Mouse (Mus musculus) forebrain, embryonic 14.5 days (tissue): ENCODE data around the gene Traf3ip1. TPM values are rescaled to one million over a fixed set of nuclear protein-coding genes. Genes with fewer than 3 reads are reported as not detected.
A peak's percentile ranks its signal among the peaks of the same experiment; 100 is the strongest.

Source experiments
- ATAC-seq: fragments of 200-750 bp; cut with Nextera tagmentation; 2 replicates; pipeline ENCODE4 v1.8.0; 2017; ENCODE audit warnings: mild to moderate bottlenecking, moderate library complexity
- DNase-seq: peaks from one replicate; pipeline ENCODE4 v3.0.0-alpha.2; 2015; ENCODE audit warnings: low spot score
- H3K27ac ChIP-seq: fragments of 300-500 bp; sonication (generic); 2 replicates; pipeline ENCODE4 v1.5.1; 2014; ENCODE audit warnings: low read depth, mild to moderate bottlenecking, control low read depth, low read length, moderate library complexity
- H3K27me3 ChIP-seq: fragments of 300-500 bp; sonication (generic); replicated peaks from 2 replicates; pipeline ENCODE4 v1.6.1; 2014; ENCODE audit warnings: low read length, control low read depth, mixed read lengths; ENCODE audit not compliant: control insufficient read depth, insufficient read depth
- H3K36me3 ChIP-seq: fragments of 300-500 bp; sonication (generic); 2 replicates; pipeline ENCODE4 v1.6.1; 2014; ENCODE audit warnings: low read length, control low read depth; ENCODE audit not compliant: control insufficient read depth, insufficient read depth
- H3K4me1 ChIP-seq: fragments of 300-500 bp; sonication (generic); 2 replicates; pipeline ENCODE4 v1.6.1; 2014; ENCODE audit warnings: antibody characterized with exemption, low read length, control low read depth; ENCODE audit not compliant: control insufficient read depth, insufficient read depth
- H3K4me2 ChIP-seq: fragments of 300-500 bp; sonication (generic); 2 replicates; pipeline ENCODE4 v1.6.1; 2014; ENCODE audit warnings: mild to moderate bottlenecking, control low read depth, low read length
- H3K4me3 ChIP-seq: fragments of 300-500 bp; sonication (generic); 2 replicates; pipeline ENCODE4 v1.5.1; 2014; ENCODE audit warnings: low read depth, low read length, control low read depth
- H3K9ac ChIP-seq: fragments of 300-500 bp; sonication (generic); 2 replicates; pipeline ENCODE4 v1.6.1; 2014; ENCODE audit warnings: mild to moderate bottlenecking, low read length, control low read depth, moderate library complexity
- H3K9me3 ChIP-seq: fragments of 300-500 bp; sonication (generic); replicated peaks from 2 replicates; pipeline ENCODE4 v1.6.1; 2016; ENCODE audit warnings: low read length, control low read depth, mixed read lengths; ENCODE audit not compliant: control insufficient read depth
- WGBS: fragments of 180-500 bp; shearing (Covaris S2); extraction: QIAGEN DNeasy Blood & Tissue Kit; methylation state at CpG from one replicate; pipeline ENCODE4 v1.1.7; 2014; 5-methylcytosine and 5-hydroxymethylcytosine counted together
- polyA plus RNA-seq: library from polyadenylated mRNA; unstranded; fragments of >200 nt; fragmentation: Nextera tagmentation; extraction: Ambion mirVana; gene quantifications from 2 replicates; pipeline ENCODE4 v1.2.1, GENCODE M21; 2014

The Traf3ip1 gene
- polyA plus RNA-seq, 1 experiment from 2014 or later: 6.5 TPM

GRCm38 (mm10) chr1:91543974-91544373, 49.5 kb downstream of the Traf3ip1 start:
- 86% methylated on average over 4 of the region's 4 CpGs for WGBS
- H3K9me3 ChIP-seq: no peaks in the 10 kb centered on the region
- ATAC-seq: no peak

GRCm38 (mm10) chr1:91545226-91545625, 50.8 kb downstream of the Traf3ip1 start:
- no peak for DNase-seq

More at GRCm38 (mm10) chr1:91543974-91544373, 49.5 kb downstream of the Traf3ip1 start:
- Histone ChIP-seq H3K9ac (no peak overlapping the region), H3K27me3 (peaks cover 8% of the 10 kb centered on the region; the same call in 1 of the 2 replicates), H3K4me2 (no peak overlapping the region), H3K36me3 (peaks cover 31% of the 10 kb centered on the region), H3K4me3 (no peak overlapping the region), H3K27ac (no peak overlapping the region), H3K4me1 (peaks cover 9% of the 10 kb centered on the region)
- DNase-seq: no peak

GRCm38 (mm10) chr1:91547567-91547966, 53.1 kb downstream of the Traf3ip1 start:
- no peaks in the 10 kb centered on the region for H3K27me3 ChIP-seq
- 33% methylated on average over 5 of the region's 5 CpGs for WGBS
- no peaks in the 10 kb centered on the region for H3K4me1 ChIP-seq
- H3K9me3 ChIP-seq: no peaks in the 10 kb centered on the region
- DNase-seq: peak; percentile 45
- peaks cover 41% of the 10 kb centered on the region for H3K36me3 ChIP-seq
- H3K9ac ChIP-seq: no peak overlapping the region
- H3K27ac ChIP-seq: no peak overlapping the region
- ATAC-seq: no peak
- H3K4me3 ChIP-seq: no peak overlapping the region
- H3K4me2 ChIP-seq: no peak overlapping the region

More at GRCm38 (mm10) chr1:91545226-91545625, 50.8 kb downstream of the Traf3ip1 start:
- H3K27me3 ChIP-seq: no peaks in the 10 kb centered on the region
- no peaks in the 10 kb centered on the region for H3K9me3 ChIP-seq
- WGBS: 86% methylated on average over 1 of the region's 1 CpGs
- H3K9ac ChIP-seq: no peak overlapping the region
- H3K27ac ChIP-seq: no peak overlapping the region
- no peak overlapping the region for H3K4me2 ChIP-seq
- peaks cover 32% of the 10 kb centered on the region for H3K36me3 ChIP-seq
- H3K4me3 ChIP-seq: no peak overlapping the region
- no peak for ATAC-seq
- peaks cover 9% of the 10 kb centered on the region for H3K4me1 ChIP-seq

- DNase-seq (no peak), ATAC-seq (no peak)
- Histone ChIP-seq H3K9me3 (no peaks in the 10 kb centered on the region), H3K4me3 (no peak overlapping the region), H3K36me3 (peaks cover 50% of the 10 kb centered on the region), H3K4me2 (no peak overlapping the region), H3K4me1 (no peaks in the 10 kb centered on the region), H3K27me3 (no peaks in the 10 kb centered on the region), H3K27ac (no peak overlapping the region), H3K9ac (no peak overlapping the region)
- WGBS: 88% methylated on average over 2 of the region's 2 CpGs
Observed at GRCm38 (mm10) chr1:91549073-91549472, 54.6 kb downstream of the Traf3ip1 start.

- DNase-seq (no peak), ATAC-seq (no peak)
- Histone ChIP-seq H3K36me3 (peaks cover 61% of the 10 kb centered on the region), H3K4me1 (no peaks in the 10 kb centered on the region), H3K4me3 (no peak overlapping the region), H3K4me2 (no peak overlapping the region), H3K9ac (no peak overlapping the region), H3K27me3 (no peaks in the 10 kb centered on the region), H3K9me3 (no peaks in the 10 kb centered on the region), H3K27ac (no peak overlapping the region)
- 75% methylated on average over 2 of the region's 2 CpGs for WGBS
Observed at GRCm38 (mm10) chr1:91557099-91557498, 62.7 kb downstream of the Traf3ip1 start.

GRCm38 (mm10) chr1:91561226-91561625, 66.8 kb downstream of the Traf3ip1 start:
- Histone ChIP-seq H3K27ac (no peak overlapping the region), H3K9me3 (no peaks in the 10 kb centered on the region), H3K27me3 (no peaks in the 10 kb centered on the region), H3K9ac (no peak overlapping the region), H3K4me1 (no peaks in the 10 kb centered on the region), H3K36me3 (peaks cover 27% of the 10 kb centered on the region), H3K4me3 (no peak overlapping the region), H3K4me2 (no peak overlapping the region)
- ATAC-seq: no peak
- 80% methylated on average over 6 of the region's 6 CpGs for WGBS
- peak; percentile 22 for DNase-seq

GRCm38 (mm10) chr1:91562977-91563590, 68.6 kb downstream of the Traf3ip1 start:
- no peak for ATAC-seq
- Histone ChIP-seq H3K4me1 (no peaks in the 10 kb centered on the region), H3K4me2 (no peak overlapping the region), H3K9me3 (no peaks in the 10 kb centered on the region), H3K36me3 (peaks cover 12% of the 10 kb centered on the region; the same call in 1 of the 2 replicates), H3K9ac (no peak overlapping the region), H3K27ac (no peak overlapping the region), H3K4me3 (no peak overlapping the region), H3K27me3 (no peaks in the 10 kb centered on the region)
- no peak for DNase-seq
- 84% methylated on average over 4 of the region's 4 CpGs for WGBS

- H3K9me3 ChIP-seq: no peaks in the 10 kb centered on the region
- no peak overlapping the region for H3K4me2 ChIP-seq
- no peak overlapping the region for H3K27ac ChIP-seq
- no peak for ATAC-seq
- no peak overlapping the region for H3K4me3 ChIP-seq
- no peak for DNase-seq
- H3K36me3 ChIP-seq: peaks cover 6% of the 10 kb centered on the region; the same call in 1 of the 2 replicates
- no peaks in the 10 kb centered on the region for H3K27me3 ChIP-seq
- no peaks in the 10 kb centered on the region for H3K4me1 ChIP-seq
- WGBS: 74% methylated on average over 3 of the region's 3 CpGs
- H3K9ac ChIP-seq: no peak overlapping the region
Observed at GRCm38 (mm10) chr1:91564004-91564403, 69.6 kb downstream of the Traf3ip1 start.

GRCm38 (mm10) chr1:91564598-91564997, 70.2 kb downstream of the Traf3ip1 start:
- Histone ChIP-seq H3K9me3 (no peaks in the 10 kb centered on the region), H3K4me3 (no peak overlapping the region), H3K36me3 (peaks cover 5% of the 10 kb centered on the region; the same call in 1 of the 2 replicates), H3K27me3 (no peaks in the 10 kb centered on the region), H3K4me2 (no peak overlapping the region), H3K9ac (no peak overlapping the region), H3K27ac (no peak overlapping the region), H3K4me1 (no peaks in the 10 kb centered on the region)
- DNase-seq (no peak), ATAC-seq (no peak)
- 71% methylated on average over 6 of the region's 6 CpGs for WGBS
